In genomic region chr9:37229880-37230325, GRCm38 (mm10) we compare ENCODE assay signal across 8 mouse cellular contexts. TPM values are rescaled to one million over a fixed set of nuclear protein-coding genes. Genes with fewer than 3 reads are reported as not detected.
DNase-seq lines count a peak whose midpoint lies in the region; ATAC-seq and TF ChIP-seq lines count a peak whose summit lies in the region.

No protein-coding gene starts in this region.

- no peaks in the 10 kb centered on the region for H3K27me3 ChIP-seq in heart, embryonic 13.5 days (replicated peaks)
- H3K27me3 ChIP-seq in kidney, embryonic 15.5 days = no peaks in the 10 kb centered on the region
- H3K27me3 ChIP-seq in limb, embryonic 15.5 days = no peaks in the 10 kb centered on the region; the same call in 1 of the 2 replicates
- no peaks in the 10 kb centered on the region for H3K27me3 ChIP-seq in midbrain, embryonic 16.5 days (ENCODE audit: control insufficient read depth, insufficient read depth, low read depth, low read length)
- no peaks in the 10 kb centered on the region for H3K27me3 ChIP-seq in splenic B cell, adult 2 months (ENCODE audit: control insufficient read depth, insufficient read depth, low read length, poor library complexity, severe bottlenecking)

- 0% methylated on average over 1 of the region's 1 CpGs for WGBS in heart, embryonic 13.5 days
- 0% methylated on average over 1 of the region's 1 CpGs for WGBS in kidney, embryonic 15.5 days
- WGBS in limb, embryonic 15.5 days = 0% methylated on average over 1 of the region's 1 CpGs
- WGBS in midbrain, embryonic 16.5 days = 0% methylated on average over 1 of the region's 1 CpGs

- ATAC-seq in heart, embryonic 13.5 days (ENCODE audit: extremely low read depth, insufficient number of reproducible peaks, low FRiP score, low TSS enrichment) = no peak; the same call in 1 of the 2 replicates
- ATAC-seq in kidney, embryonic 15.5 days (replicated peaks; ENCODE audit: low FRiP score) = peak; percentile 88
- peak; percentile 46; the same call in 1 of the 2 replicates for ATAC-seq in limb, embryonic 15.5 days (ENCODE audit: insufficient number of reproducible peaks, low FRiP score, low TSS enrichment, low read depth)
- ATAC-seq in midbrain, embryonic 16.5 days = peak; percentile 93

- TF ChIP-seq POLR2A in bone marrow macrophage, adult 2 months (IDR thresholded peaks at IDR 0.05; ENCODE audit: borderline replicate concordance, low read depth, low read length) = no peak
- TF ChIP-seq POLR2A in embryonic fibroblast, embryonic 13.5 days (IDR thresholded peaks at IDR 0.05; ENCODE audit: low read depth, low read length) = no peak

- H3K27ac ChIP-seq in bone marrow macrophage, adult 2 months (ENCODE audit: insufficient read depth, low read depth, low read length) = 0 out of 2 replicates have a peak overlapping the region, but pooled peaks have one; percentile 9
- H3K27ac ChIP-seq in embryonic fibroblast, embryonic 13.5 days (ENCODE audit: insufficient read depth, low read length) = no peak overlapping the region
- no peak overlapping the region for H3K27ac ChIP-seq in heart, embryonic 13.5 days (replicated peaks)
- no peak overlapping the region for H3K27ac ChIP-seq in kidney, embryonic 15.5 days
- H3K27ac ChIP-seq in limb, embryonic 15.5 days = no peak overlapping the region
- H3K27ac ChIP-seq in midbrain, embryonic 16.5 days (ENCODE audit: low read length) = no peak overlapping the region

- peaks cover 44% of the 10 kb centered on the region for H3K4me1 ChIP-seq in bone marrow macrophage, adult 2 months (ENCODE audit: control insufficient read depth, insufficient read depth, low read length)
- peaks cover 4% of the 10 kb centered on the region; the same call in 1 of the 2 replicates for H3K4me1 ChIP-seq in embryonic fibroblast, embryonic 13.5 days (ENCODE audit: control insufficient read depth, insufficient read depth, low read length)
- peaks cover 14% of the 10 kb centered on the region; the same call in 1 of the 2 replicates for H3K4me1 ChIP-seq in heart, embryonic 13.5 days
- H3K4me1 ChIP-seq in kidney, embryonic 15.5 days = no peaks in the 10 kb centered on the region
- H3K4me1 ChIP-seq in limb, embryonic 15.5 days = no peaks in the 10 kb centered on the region
- H3K4me1 ChIP-seq in midbrain, embryonic 16.5 days (ENCODE audit: control insufficient read depth, insufficient read depth, low read length) = peaks cover 4% of the 10 kb centered on the region; the same call in 1 of the 2 replicates

- H3K4me3 ChIP-seq in bone marrow macrophage, adult 2 months (ENCODE audit: insufficient read depth, low read length) = no peak overlapping the region
- H3K4me3 ChIP-seq in embryonic fibroblast, embryonic 13.5 days (ENCODE audit: insufficient read depth, low read length) = no peak overlapping the region
- no peak overlapping the region for H3K4me3 ChIP-seq in heart, embryonic 13.5 days
- no peak overlapping the region for H3K4me3 ChIP-seq in kidney, embryonic 15.5 days (replicated peaks)
- H3K4me3 ChIP-seq in limb, embryonic 15.5 days = no peak overlapping the region
- no peak overlapping the region for H3K4me3 ChIP-seq in midbrain, embryonic 16.5 days (ENCODE audit: low read depth, low read length)

- no peaks in the 10 kb centered on the region for H3K36me3 ChIP-seq in heart, embryonic 13.5 days
- H3K36me3 ChIP-seq in kidney, embryonic 15.5 days = peaks cover 4% of the 10 kb centered on the region; the same call in 1 of the 2 replicates
- H3K36me3 ChIP-seq in limb, embryonic 15.5 days = no peaks in the 10 kb centered on the region; the same call in 1 of the 2 replicates
- no peaks in the 10 kb centered on the region for H3K36me3 ChIP-seq in midbrain, embryonic 16.5 days (ENCODE audit: control insufficient read depth, insufficient read depth, low read length)
- peaks cover 2% of the 10 kb centered on the region; the same call in 1 of the 2 replicates for H3K36me3 ChIP-seq in splenic B cell, adult 2 months (ENCODE audit: control insufficient read depth, insufficient read depth, low read length, poor library complexity, severe bottlenecking)

- 0 out of 2 replicates have a peak, but pooled peaks have one; percentile 6 for TF ChIP-seq CTCF in bone marrow macrophage, adult 2 months (IDR thresholded peaks at IDR 0.05; ENCODE audit: low read depth, low read length)
- peak; percentile 62; the same call in 1 of the 2 replicates for TF ChIP-seq CTCF in embryonic fibroblast, embryonic 13.5 days (IDR thresholded peaks at IDR 0.05; ENCODE audit: borderline replicate concordance, insufficient read depth, low read length)

- peak overlapping the region; percentile 42; the same call in 1 of the 2 replicates for H3K9ac ChIP-seq in heart, embryonic 13.5 days
- no peak overlapping the region for H3K9ac ChIP-seq in kidney, embryonic 15.5 days
- H3K9ac ChIP-seq in limb, embryonic 15.5 days = no peak overlapping the region
- H3K9ac ChIP-seq in midbrain, embryonic 16.5 days (ENCODE audit: low read depth, low read length) = no peak overlapping the region; the same call in none of the 2 replicates

- no peaks in the 10 kb centered on the region for H3K9me3 ChIP-seq in heart, embryonic 13.5 days
- H3K9me3 ChIP-seq in kidney, embryonic 15.5 days (replicated peaks) = no peaks in the 10 kb centered on the region
- H3K9me3 ChIP-seq in limb, embryonic 15.5 days = no peaks in the 10 kb centered on the region
- no peaks in the 10 kb centered on the region for H3K9me3 ChIP-seq in midbrain, embryonic 16.5 days (replicated peaks; ENCODE audit: control insufficient read depth, low read length, poor library complexity, severe bottlenecking)

- H3K4me2 ChIP-seq in heart, embryonic 13.5 days = no peak overlapping the region
- H3K4me2 ChIP-seq in kidney, embryonic 15.5 days = no peak overlapping the region
- no peak overlapping the region for H3K4me2 ChIP-seq in limb, embryonic 15.5 days
- no peak overlapping the region for H3K4me2 ChIP-seq in midbrain, embryonic 16.5 days (ENCODE audit: low read length)

- peak; percentile 76 for DNase-seq in CD4-positive, CD25-positive, alpha-beta regulatory T cell, adult 2 months (ENCODE audit: low read depth, low spot score)
- DNase-seq in splenic B cell, adult 2 months (ENCODE audit: low read depth, low spot score) = peak; percentile 75

RNA-seq across cellular contexts. Expression of gene Tmem218, which starts 21.9 kb away (rescaled TPM):
- polyA plus RNA-seq in bone marrow macrophage, adult 2 months (2012; ENCODE audit: insufficient read depth, insufficient read length, missing spikeins) = 4.7 and 5.9 TPM in 2 replicates
- polyA plus RNA-seq in embryonic fibroblast, embryonic 13.5 days (2011; ENCODE audit: insufficient read length, low read depth, missing spikeins) = 4.1 and 6.3 TPM in 2 replicates
- 7.5 and 8.7 TPM in 2 replicates for polyA plus RNA-seq in heart, embryonic 13.5 days (2015; fragmentation: Nextera tagmentation; extraction: Ambion mirVana)
- polyA plus RNA-seq in kidney, embryonic 15.5 days (2015; fragmentation: Nextera tagmentation; extraction: Ambion mirVana) = 11.4 and 11.7 TPM in 2 replicates
- 10.9 and 11.2 TPM in 2 replicates for polyA plus RNA-seq in limb, embryonic 15.5 days (2015; fragmentation: Nextera tagmentation; extraction: Ambion mirVana)
- 9.2 and 10.0 TPM in 2 replicates for polyA plus RNA-seq in midbrain, embryonic 16.5 days (2015; fragmentation: Nextera tagmentation; extraction: Ambion mirVana)

RNA-seq across cellular contexts. Expression of gene Slc37a2, which starts 25.6 kb away (rescaled TPM):
- 167 and 186 TPM in 2 replicates for polyA plus RNA-seq in bone marrow macrophage, adult 2 months (2012; ENCODE audit: insufficient read depth, insufficient read length, missing spikeins)
- polyA plus RNA-seq in embryonic fibroblast, embryonic 13.5 days (2011; ENCODE audit: insufficient read length, low read depth, missing spikeins) = 1.9 and 2.2 TPM in 2 replicates
- polyA plus RNA-seq in heart, embryonic 13.5 days (2015; fragmentation: Nextera tagmentation; extraction: Ambion mirVana) = 1.3 and 1.4 TPM in 2 replicates
- 1.9 and 4.5 TPM in 2 replicates for polyA plus RNA-seq in kidney, embryonic 15.5 days (2015; fragmentation: Nextera tagmentation; extraction: Ambion mirVana)
- 7.6 and 9.7 TPM in 2 replicates for polyA plus RNA-seq in limb, embryonic 15.5 days (2015; fragmentation: Nextera tagmentation; extraction: Ambion mirVana)
- polyA plus RNA-seq in midbrain, embryonic 16.5 days (2015; fragmentation: Nextera tagmentation; extraction: Ambion mirVana) = 0.76 and 1.7 TPM in 2 replicates

Comparison
In these comparisons a context has a peak if more than half of its experiments do, and no peak if none do; other contexts are left out.
1. RNA of gene Slc37a2, which starts 25.6 kb away (polyA plus RNA-seq): 167 to 186 TPM in bone marrow macrophage, adult 2 months; 7.6 to 9.7 TPM in limb, embryonic 15.5 days, 1.9 to 4.5 TPM in kidney, embryonic 15.5 days, 1.9 to 2.2 TPM in embryonic fibroblast, embryonic 13.5 days, 0.76 to 1.7 TPM in midbrain, embryonic 16.5 days and 1.3 to 1.4 TPM in heart, embryonic 13.5 days; every median in the first group is over 10 times any median in the second.